Mouse (Mus musculus) intestine, embryonic 14.5 days (tissue): ENCODE data around the gene Sfrp5. TPM values are rescaled to one million over a fixed set of nuclear protein-coding genes. Genes with fewer than 3 reads are reported as not detected.

ENCODE experiments used
- ATAC-seq: fragments of 200-750 bp; cut with Nextera tagmentation; replicated peaks from 2 replicates; pipeline ENCODE4 v1.8.0; 2017; ENCODE audit warnings: low read depth, moderate number of reproducible peaks, moderate TSS enrichment, moderate library complexity; ENCODE audit not compliant: low FRiP score, low TSS enrichment
- DNase-seq: peaks from one replicate; pipeline ENCODE4 v3.0.0-alpha.2; 2018; ENCODE audit warnings: low spot score
- H3K27ac ChIP-seq: fragments of 300-500 bp; sonication (generic); 2 replicates; pipeline ENCODE4 v1.5.1; 2014; ENCODE audit warnings: low read depth, mild to moderate bottlenecking, control low read depth
- H3K27me3 ChIP-seq: fragments of 300-500 bp; sonication (generic); replicated peaks from 2 replicates; pipeline ENCODE4 v1.6.1; 2014; ENCODE audit warnings: low read length, control low read depth; ENCODE audit not compliant: control insufficient read depth, insufficient read depth
- H3K36me3 ChIP-seq: fragments of 300-500 bp; sonication (generic); 2 replicates; pipeline ENCODE4 v1.6.1; 2014; ENCODE audit warnings: low read length, control low read depth; ENCODE audit not compliant: control insufficient read depth, insufficient read depth
- H3K4me1 ChIP-seq: fragments of 300-500 bp; sonication (generic); replicated peaks from 2 replicates; pipeline ENCODE4 v1.6.1; 2014; ENCODE audit warnings: low read length, control low read depth, mixed read lengths; ENCODE audit not compliant: control insufficient read depth, insufficient read depth
- H3K4me2 ChIP-seq: fragments of 300-500 bp; sonication (generic); 2 replicates; pipeline ENCODE4 v1.6.1; 2014; ENCODE audit warnings: low read length
- H3K4me3 ChIP-seq: fragments of 300-500 bp; sonication (generic); 2 replicates; pipeline ENCODE4 v1.5.1; 2014; ENCODE audit warnings: low read depth, low read length, control low read depth, mixed read lengths
- H3K9ac ChIP-seq: fragments of 300-500 bp; sonication (generic); 2 replicates; pipeline ENCODE4 v1.6.1; 2014; ENCODE audit warnings: mild to moderate bottlenecking, low read length
- H3K9me3 ChIP-seq: fragments of 300-500 bp; sonication (generic); 2 replicates; pipeline ENCODE4 v1.6.1; 2016; ENCODE audit warnings: low read length, control low read depth; ENCODE audit not compliant: control insufficient read depth
- WGBS: fragments of 180-500 bp; shearing (Covaris S2); extraction: QIAGEN DNeasy Blood & Tissue Kit; methylation state at CpG from one replicate; pipeline ENCODE4 v1.1.7; 2014; 5-methylcytosine and 5-hydroxymethylcytosine counted together
- polyA plus RNA-seq: library from polyadenylated mRNA; unstranded; fragments of >200 nt; fragmentation: Nextera tagmentation; extraction: Ambion mirVana; gene quantifications from 2 replicates; pipeline ENCODE4 v1.2.1, GENCODE M21; 2014

Gene Sfrp5
- polyA plus RNA-seq, 1 experiment from 2014 or later: 46.3 TPM

- 56% methylated on average over 7 of the region's 7 CpGs for WGBS
These were observed 7.4 kb upstream of the Sfrp5 start for GRCm38 (mm10) chr19:42209485-42209884.

GRCm38 (mm10) chr19:42205201-42205600 is 3.1 kb upstream of the Sfrp5 start:
- Histone ChIP-seq H3K9ac (no peak overlapping the region), H3K9me3 (no peaks in the 10 kb centered on the region), H3K4me3 (no peak overlapping the region), H3K4me1 (0 out of 2 replicates have a peak, but pooled peaks cover 3% of the 10 kb centered on the region), H3K27me3 (peaks cover 35% of the 10 kb centered on the region), H3K27ac (no peak overlapping the region), H3K4me2 (no peak overlapping the region), H3K36me3 (no peaks in the 10 kb centered on the region)
- ATAC-seq (no peak), DNase-seq (no peak)
- 75% methylated on average over 8 of the region's 8 CpGs for WGBS

More at GRCm38 (mm10) chr19:42209485-42209884, 7.4 kb upstream of the Sfrp5 start:
- H3K9ac ChIP-seq: no peak overlapping the region
- DNase-seq: no peak
- no peaks in the 10 kb centered on the region for H3K4me1 ChIP-seq
- H3K4me3 ChIP-seq: no peak overlapping the region
- H3K4me2 ChIP-seq: no peak overlapping the region
- no peaks in the 10 kb centered on the region for H3K9me3 ChIP-seq
- ATAC-seq: no peak
- H3K27me3 ChIP-seq: no peaks in the 10 kb centered on the region
- H3K27ac ChIP-seq: no peak overlapping the region
- no peaks in the 10 kb centered on the region for H3K36me3 ChIP-seq

GRCm38 (mm10) chr19:42204306-42204705 is 2.3 kb upstream of the Sfrp5 start:
- Histone ChIP-seq H3K4me2 (no peak overlapping the region), H3K36me3 (no peaks in the 10 kb centered on the region), H3K4me1 (0 out of 2 replicates have a peak, but pooled peaks cover 3% of the 10 kb centered on the region), H3K4me3 (no peak overlapping the region), H3K27me3 (peaks cover 44% of the 10 kb centered on the region), H3K9ac (no peak overlapping the region), H3K27ac (no peak overlapping the region), H3K9me3 (no peaks in the 10 kb centered on the region)
- WGBS: 74% methylated on average over 4 of the region's 4 CpGs
- DNase-seq: no peak
- ATAC-seq: no peak

- Histone ChIP-seq H3K27me3 (peaks cover 56% of the 10 kb centered on the region), H3K9ac (no peak overlapping the region), H3K27ac (no peak overlapping the region), H3K4me1 (0 out of 2 replicates have a peak, but pooled peaks cover 3% of the 10 kb centered on the region), H3K4me2 (peak overlapping the region; percentile 44), H3K36me3 (no peaks in the 10 kb centered on the region), H3K9me3 (no peaks in the 10 kb centered on the region), H3K4me3 (peak overlapping the region; percentile 31; the same call in 1 of the 2 replicates)
- 38% methylated on average over 8 of the region's 8 CpGs for WGBS
- DNase-seq: no peak
- ATAC-seq: no peak
These were observed 415 bp upstream of the Sfrp5 start for GRCm38 (mm10) chr19:42202467-42202866.

GRCm38 (mm10) chr19:42198026-42198425 is 4.0 kb downstream of the Sfrp5 start:
- Histone ChIP-seq H3K27me3 (peaks cover 49% of the 10 kb centered on the region), H3K4me3 (no peak overlapping the region), H3K9ac (no peak overlapping the region), H3K36me3 (no peaks in the 10 kb centered on the region), H3K4me2 (no peak overlapping the region), H3K9me3 (no peaks in the 10 kb centered on the region), H3K4me1 (0 out of 2 replicates have a peak, but pooled peaks cover 3% of the 10 kb centered on the region), H3K27ac (no peak overlapping the region)
- ATAC-seq (no peak), DNase-seq (no peak)
- 47% methylated on average over 11 of the region's 11 CpGs for WGBS

- peaks cover 40% of the 10 kb centered on the region for H3K27me3 ChIP-seq
- no peak overlapping the region for H3K4me3 ChIP-seq
- H3K4me1 ChIP-seq: 0 out of 2 replicates have a peak, but pooled peaks cover 3% of the 10 kb centered on the region
- ATAC-seq (no peak), DNase-seq (no peak)
- no peaks in the 10 kb centered on the region for H3K9me3 ChIP-seq
- no peak overlapping the region for H3K9ac ChIP-seq
- WGBS: 66% methylated on average over 4 of the region's 4 CpGs
- 0 out of 2 replicates have a peak, but pooled peaks cover under 1% of the 10 kb centered on the region for H3K36me3 ChIP-seq
- H3K27ac ChIP-seq: no peak overlapping the region
- no peak overlapping the region for H3K4me2 ChIP-seq
These were observed 5.0 kb downstream of the Sfrp5 start for GRCm38 (mm10) chr19:42197066-42197465.

- Histone ChIP-seq H3K27me3 (peaks cover 33% of the 10 kb centered on the region), H3K4me1 (no peaks in the 10 kb centered on the region), H3K9ac (no peak overlapping the region), H3K36me3 (peaks cover 6% of the 10 kb centered on the region; the same call in 1 of the 2 replicates), H3K9me3 (no peaks in the 10 kb centered on the region), H3K4me3 (no peak overlapping the region), H3K4me2 (no peak overlapping the region), H3K27ac (no peak overlapping the region)
- WGBS: 58% methylated on average over 4 of the region's 4 CpGs
- DNase-seq (no peak), ATAC-seq (no peak)
These were observed 5.7 kb downstream of the Sfrp5 start for GRCm38 (mm10) chr19:42196378-42196777.

GRCm38 (mm10) chr19:42193311-42193710 is 8.7 kb downstream of the Sfrp5 start:
- ATAC-seq (no peak), DNase-seq (no peak)
- 63% methylated on average over 2 of the region's 2 CpGs for WGBS
- Histone ChIP-seq H3K27ac (no peak overlapping the region), H3K4me3 (no peak overlapping the region), H3K9me3 (no peaks in the 10 kb centered on the region), H3K4me1 (no peaks in the 10 kb centered on the region), H3K36me3 (peaks cover 22% of the 10 kb centered on the region), H3K4me2 (no peak overlapping the region), H3K9ac (no peak overlapping the region), H3K27me3 (peaks cover 2% of the 10 kb centered on the region; the same call in 1 of the 2 replicates)

GRCm38 (mm10) chr19:42190494-42190893 is 11.6 kb downstream of the Sfrp5 start:
- no peak overlapping the region for H3K4me2 ChIP-seq
- no peaks in the 10 kb centered on the region for H3K4me1 ChIP-seq
- 25% methylated on average over 5 of the region's 5 CpGs for WGBS
- no peaks in the 10 kb centered on the region for H3K27me3 ChIP-seq
- H3K9ac ChIP-seq: no peak overlapping the region
- H3K9me3 ChIP-seq: no peaks in the 10 kb centered on the region
- H3K4me3 ChIP-seq: no peak overlapping the region
- DNase-seq: peak; percentile 86
- 0 out of 2 replicates have a peak, but pooled peaks have one; percentile 59 for ATAC-seq
- H3K27ac ChIP-seq: no peak overlapping the region
- peaks cover 29% of the 10 kb centered on the region for H3K36me3 ChIP-seq
